Mouse (Mus musculus) effector memory CD4-positive, alpha-beta T cell, adult 7 months (primary cell): Measurements from ENCODE around the gene Spr. TPM values are rescaled to one million over a fixed set of nuclear protein-coding genes. Genes with fewer than 3 reads are reported as not detected.

Experiments used
- polyA plus RNA-seq: library from polyadenylated mRNA; unstranded; fragments of 100-300 nt; shearing (Covaris generic); gene quantifications from one replicate; pipeline ENCODE4 v1.2.1, GENCODE M21; 2017

Spr gene
- 43.2 TPM for polyA plus RNA-seq

DNA sequence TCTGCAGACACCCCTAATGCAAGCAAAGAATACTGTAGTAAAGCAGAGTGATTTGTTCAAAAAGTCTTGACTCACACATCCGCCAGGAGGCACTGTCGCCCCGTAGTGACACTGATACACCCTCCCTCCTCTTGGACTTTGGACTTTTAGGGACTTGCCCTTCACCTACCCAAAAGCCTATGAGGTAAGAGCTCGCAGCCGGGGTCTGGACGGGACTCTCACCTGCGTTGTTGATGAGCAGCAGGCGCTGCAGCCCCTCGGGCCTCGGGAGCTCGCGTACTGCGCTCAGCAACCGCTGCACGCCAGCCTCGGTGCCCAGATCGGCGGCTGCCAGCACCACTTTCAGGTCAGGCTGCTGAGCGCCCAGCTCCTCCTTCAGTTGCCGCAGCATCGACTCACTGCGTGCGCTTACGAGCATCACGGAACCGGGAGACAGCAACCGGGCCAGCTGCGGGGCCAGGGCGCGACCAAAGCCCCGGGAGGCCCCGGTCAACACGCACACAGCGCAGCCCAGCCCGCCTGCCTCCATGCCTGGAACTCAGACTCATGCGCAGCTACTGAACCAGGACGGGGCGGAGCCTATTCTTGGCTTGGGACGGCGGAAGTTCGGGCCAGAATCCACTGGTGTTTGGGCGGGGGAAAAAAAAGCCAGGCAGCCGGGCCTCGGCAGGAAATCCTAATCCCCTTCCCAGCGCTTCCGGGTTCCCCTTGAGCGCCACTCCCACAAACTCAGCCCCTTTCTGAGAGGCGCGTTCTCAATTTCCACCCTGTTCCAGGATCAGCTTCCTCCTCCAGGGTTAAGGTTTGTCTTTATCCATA lies at the start of gene Spr:
Gene Spr (minus strand): TSS at position 550 of the 819 bp plus-strand sequence.

Other genes starting within 250 kb of the Spr start
- 32.3 TPM for gene Exoc6b, start 68.3 kb downstream of the Spr start, polyA plus RNA-seq
- gene Emx1, start 49.7 kb upstream of the Spr start, polyA plus RNA-seq = not detected
- 1.1 TPM for gene Sfxn5, start 195.7 kb upstream of the Spr start, polyA plus RNA-seq
- gene Rab11fip5, start 236.9 kb upstream of the Spr start, polyA plus RNA-seq = 0.43 TPM